Mouse (Mus musculus) R1 (cell line): ENCODE data around the gene Acvrl1.

Experiments used
- DNase-seq: peaks from one replicate; pipeline ENCODE4 v3.0.0-alpha.2; 2018; ENCODE audit warnings: low read depth, low spot score

Gene Acvrl1

GRCm38 (mm10) chr15:101141061-101141541 is 12.8 kb downstream of the Acvrl1 start:
- peak; percentile 62 for DNase-seq

GRCm38 (mm10) chr15:101142672-101143071 is 14.3 kb downstream of the Acvrl1 start:
- DNase-seq = no peak

GRCm38 (mm10) chr15:101143494-101143893 is 15.2 kb downstream of the Acvrl1 start:
- no peak for DNase-seq

GRCm38 (mm10) chr15:101144176-101144575 is 15.9 kb downstream of the Acvrl1 start:
- no peak for DNase-seq

- DNase-seq = no peak
These were observed 16.5 kb downstream of the Acvrl1 start for GRCm38 (mm10) chr15:101144779-101145178.

- peak; percentile 95 for DNase-seq
These were observed 17.2 kb downstream of the Acvrl1 start for GRCm38 (mm10) chr15:101145424-101146099.

- no peak for DNase-seq
These were observed 18.0 kb downstream of the Acvrl1 start for GRCm38 (mm10) chr15:101146100-101146965.

GRCm38 (mm10) chr15:101147115-101147909 is 19.0 kb downstream of the Acvrl1 start:
- no peak for DNase-seq

- no peak for DNase-seq
These were observed 19.6 kb downstream of the Acvrl1 start for GRCm38 (mm10) chr15:101147910-101148273.

GRCm38 (mm10) chr15:101148604-101149003 is 20.3 kb downstream of the Acvrl1 start:
- DNase-seq = peak; percentile 46

- no peak for DNase-seq
These were observed 23.3 kb downstream of the Acvrl1 start for GRCm38 (mm10) chr15:101151409-101152261.

GRCm38 (mm10) chr15:101154700-101155616 is 26.6 kb downstream of the Acvrl1 start:
- no peak for DNase-seq

GRCm38 (mm10) chr15:101160128-101160527 is 31.8 kb downstream of the Acvrl1 start:
- no peak for DNase-seq

GRCm38 (mm10) chr15:101160591-101160990 is 32.3 kb downstream of the Acvrl1 start:
- DNase-seq = no peak

- DNase-seq = no peak
These were observed 33.2 kb downstream of the Acvrl1 start for GRCm38 (mm10) chr15:101161534-101161933.

GRCm38 (mm10) chr15:101163056-101163458 is 34.7 kb downstream of the Acvrl1 start:
- DNase-seq = no peak

- DNase-seq = no peak
These were observed 35.5 kb downstream of the Acvrl1 start for GRCm38 (mm10) chr15:101163854-101164253.

- peak; percentile 77 for DNase-seq
These were observed 36.0 kb downstream of the Acvrl1 start for GRCm38 (mm10) chr15:101164291-101164690.

GRCm38 (mm10) chr15:101165658-101166437 is 37.5 kb downstream of the Acvrl1 start:
- no peak for DNase-seq
